Mouse (Mus musculus) olfactory bulb, adult 2 months (tissue): ENCODE measurements around the gene Asic2. TPM values are rescaled to one million over a fixed set of nuclear protein-coding genes. Genes with fewer than 3 reads are reported as not detected.

Source experiments
- H3K27ac ChIP-seq: fragments of 200-500 bp; 2 replicates; pipeline ENCODE4 v1.5.1; 2012; ENCODE audit warnings: low read depth, low read length; ENCODE audit not compliant: insufficient read depth
- H3K4me1 ChIP-seq: fragments of 200-500 bp; 2 replicates; pipeline ENCODE4 v1.6.1; 2012; ENCODE audit warnings: low read length; ENCODE audit not compliant: control insufficient read depth, insufficient read depth
- H3K4me3 ChIP-seq: fragments of 200-500 bp; 2 replicates; pipeline ENCODE4 v1.5.1; 2012; ENCODE audit warnings: mild to moderate bottlenecking, low read depth, low read length, moderate library complexity; ENCODE audit not compliant: insufficient read depth
- CTCF ChIP-seq: fragments of 200-500 bp; IDR thresholded peaks from 2 replicates; pipeline ENCODE4 v1.5.1; 2012; ENCODE audit warnings: low read depth, mild to moderate bottlenecking, low read length, moderate library complexity; ENCODE audit not compliant: insufficient read depth
- POLR2A ChIP-seq: fragments of 200-500 bp; IDR thresholded peaks from 2 replicates; pipeline ENCODE4 v1.6.1; 2012; ENCODE audit warnings: mild to moderate bottlenecking, low read depth, low read length, moderate library complexity; ENCODE audit not compliant: insufficient read depth
- WGBS: fragments of 180-500 bp; shearing (Covaris S2); methylation state at CpG from one replicate; pipeline ENCODE4 v1.1.7; 2018; 5-methylcytosine and 5-hydroxymethylcytosine counted together
- polyA plus RNA-seq: library from polyadenylated mRNA; stranded (reverse); fragments of >200 nt; gene quantifications from 2 replicates; pipeline ENCODE4 v1.2.4, GENCODE M21; 2012; ENCODE audit warnings: low replicate concordance; ENCODE audit not compliant: missing spikeins, insufficient read depth, insufficient read length

Asic2 gene
- polyA plus RNA-seq, 1 experiment: not detected

GRCm38 (mm10) chr11:81923096-81923495 is 45.2 kb downstream of the Asic2 start:
- WGBS: 99% methylated on average over 2 of the region's 2 CpGs
- Histone ChIP-seq H3K4me1 (no peaks in the 10 kb centered on the region), H3K27ac (no peak overlapping the region), H3K4me3 (no peak overlapping the region)
- no peak for TF ChIP-seq CTCF

GRCm38 (mm10) chr11:81915501-81915900 is 52.8 kb downstream of the Asic2 start:
- H3K27ac ChIP-seq: no peak overlapping the region
- 70% methylated on average over 6 of the region's 6 CpGs for WGBS
- no peaks in the 10 kb centered on the region for H3K4me1 ChIP-seq
- no peak overlapping the region for H3K4me3 ChIP-seq
- TF ChIP-seq CTCF (no peak), POLR2A (no peak)

GRCm38 (mm10) chr11:81913071-81913470 is 55.2 kb downstream of the Asic2 start:
- no peak overlapping the region for H3K27ac ChIP-seq
- 92% methylated on average over 4 of the region's 4 CpGs for WGBS
- H3K4me3 ChIP-seq: no peak overlapping the region
- TF ChIP-seq POLR2A (no peak), CTCF (no peak)
- no peaks in the 10 kb centered on the region for H3K4me1 ChIP-seq

- no peak overlapping the region; the same call in 1 of the 2 replicates for H3K27ac ChIP-seq
- peaks cover 2% of the 10 kb centered on the region; the same call in 1 of the 2 replicates for H3K4me1 ChIP-seq
- 85% methylated on average over 5 of the region's 5 CpGs for WGBS
- TF ChIP-seq CTCF (no peak), POLR2A (no peak)
- no peak overlapping the region for H3K4me3 ChIP-seq
Measured at GRCm38 (mm10) chr11:81909397-81909894, 58.8 kb downstream of the Asic2 start.

- Histone ChIP-seq H3K27ac (no peak overlapping the region), H3K4me1 (peaks cover 3% of the 10 kb centered on the region; the same call in 1 of the 2 replicates), H3K4me3 (no peak overlapping the region)
- WGBS: 52% methylated on average over 1 of the region's 1 CpGs
- TF ChIP-seq CTCF: no peak
- no peak for TF ChIP-seq POLR2A
Measured at GRCm38 (mm10) chr11:81908760-81909159, 59.5 kb downstream of the Asic2 start.

GRCm38 (mm10) chr11:81902318-81902717 is 65.9 kb downstream of the Asic2 start:
- Histone ChIP-seq H3K4me1 (peaks cover 12% of the 10 kb centered on the region), H3K4me3 (no peak overlapping the region), H3K27ac (no peak overlapping the region)
- TF ChIP-seq POLR2A (no peak), CTCF (no peak)

GRCm38 (mm10) chr11:81897547-81898354 is 70.5 kb downstream of the Asic2 start:
- Histone ChIP-seq H3K4me3 (no peak overlapping the region), H3K4me1 (peaks cover 13% of the 10 kb centered on the region), H3K27ac (peak overlapping the region; percentile 40; the same call in 1 of the 2 replicates)
- 13% methylated on average over 8 of the region's 8 CpGs for WGBS
- TF ChIP-seq CTCF (no peak), POLR2A (no peak)

GRCm38 (mm10) chr11:81896511-81896910 is 71.7 kb downstream of the Asic2 start:
- Histone ChIP-seq H3K4me3 (no peak overlapping the region), H3K4me1 (peaks cover 13% of the 10 kb centered on the region), H3K27ac (no peak overlapping the region)
- WGBS: 91% methylated on average over 6 of the region's 6 CpGs
- no peak for TF ChIP-seq CTCF
- no peak for TF ChIP-seq POLR2A

GRCm38 (mm10) chr11:81871506-81872213 is 96.6 kb downstream of the Asic2 start:
- Histone ChIP-seq H3K4me1 (peaks cover 3% of the 10 kb centered on the region), H3K27ac (no peak overlapping the region), H3K4me3 (no peak overlapping the region)
- 72% methylated on average over 9 of the region's 9 CpGs for WGBS
- TF ChIP-seq POLR2A: no peak
- TF ChIP-seq CTCF: no peak
